Mouse (Mus musculus): ENCODE measurements around the gene Macrod1. TPM values are rescaled to one million over a fixed set of nuclear protein-coding genes. Genes with fewer than 3 reads are reported as not detected.
A peak's percentile ranks its signal among the peaks of the same experiment; 100 is the strongest.

The Macrod1 gene
- polyA plus RNA-seq, 1 experiment, result 22.2 TPM

GRCm38 (mm10) chr19:7153232-7153631 lies 96.6 kb downstream of the Macrod1 start:
- no peak overlapping the region for H3K27ac ChIP-seq (ENCODE audit: insufficient read depth, low read length)
- H3K4me1 ChIP-seq (ENCODE audit: control insufficient read depth, insufficient read depth, low read length), result peaks cover 27% of the 10 kb centered on the region
- H3K4me3 ChIP-seq (ENCODE audit: insufficient read depth, low read length), result no peak overlapping the region
- no peak for TF ChIP-seq CTCF (IDR thresholded peaks at IDR 0.05; ENCODE audit: extremely low read depth, insufficient read depth, low read length)
- TF ChIP-seq POLR2A (IDR thresholded peaks at IDR 0.05; ENCODE audit: extremely low read depth, insufficient read depth, low read length), result no peak

DNA sequence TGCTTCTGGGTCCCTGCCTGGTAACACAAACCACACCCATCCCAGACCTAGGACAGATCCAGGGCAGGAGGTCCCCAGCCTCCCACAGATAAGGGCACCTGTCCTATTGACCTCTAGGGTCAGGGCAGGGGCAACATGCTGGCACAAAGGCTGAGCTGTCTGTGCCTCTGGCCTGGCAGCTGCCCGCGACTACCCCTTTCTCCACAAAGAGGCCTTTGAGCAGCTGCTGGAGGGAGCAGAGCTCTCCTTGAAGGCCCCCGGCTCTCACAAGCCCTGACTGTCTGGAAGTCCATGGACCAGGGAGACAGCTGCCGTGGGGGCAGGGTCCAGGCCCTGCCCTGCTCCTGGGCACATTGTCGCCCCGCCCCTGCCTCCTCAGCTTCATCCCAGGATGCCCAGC lies 98.6 kb downstream of the Macrod1 start:
- Histone ChIP-seq H3K27ac (ENCODE audit: insufficient read depth, low read length) (no peak overlapping the region), H3K4me3 (ENCODE audit: insufficient read depth, low read length) (no peak overlapping the region), H3K4me1 (ENCODE audit: control insufficient read depth, insufficient read depth, low read length) (peaks cover 15% of the 10 kb centered on the region)
- no peak for TF ChIP-seq POLR2A (IDR thresholded peaks at IDR 0.05; ENCODE audit: extremely low read depth, insufficient read depth, low read length)
- no peak for TF ChIP-seq CTCF (IDR thresholded peaks at IDR 0.05; ENCODE audit: extremely low read depth, insufficient read depth, low read length)

DNA sequence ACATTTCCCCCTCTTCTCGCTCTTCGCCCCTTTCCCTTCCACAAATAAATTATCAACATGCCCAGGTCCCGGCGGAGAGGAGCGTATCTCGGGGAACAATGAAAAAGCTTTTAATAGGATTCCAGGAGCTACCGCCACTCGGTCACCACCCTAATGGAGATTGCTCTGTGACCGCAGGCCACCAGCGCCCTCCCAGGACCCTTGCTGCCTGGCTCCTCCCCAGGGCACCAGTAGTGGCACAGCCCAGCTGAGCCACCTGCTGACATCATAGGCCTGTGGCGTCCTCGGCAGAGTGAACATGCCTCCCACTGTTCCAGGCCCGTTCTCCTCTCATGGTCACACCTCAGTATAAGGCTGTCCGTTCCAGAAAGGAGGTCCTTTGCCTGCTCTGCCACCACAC lies 101.1 kb downstream of the Macrod1 start:
- Histone ChIP-seq H3K4me1 (ENCODE audit: control insufficient read depth, insufficient read depth, low read length) (peaks cover 13% of the 10 kb centered on the region; the same call in 1 of the 2 replicates), H3K27ac (ENCODE audit: insufficient read depth, low read length) (no peak overlapping the region), H3K4me3 (ENCODE audit: insufficient read depth, low read length) (no peak overlapping the region)
- TF ChIP-seq POLR2A (IDR thresholded peaks at IDR 0.05; ENCODE audit: extremely low read depth, insufficient read depth, low read length) (no peak), CTCF (IDR thresholded peaks at IDR 0.05; ENCODE audit: extremely low read depth, insufficient read depth, low read length) (no peak)

- peak; percentile 86 for TF ChIP-seq CTCF (IDR thresholded peaks at IDR 0.05; ENCODE audit: extremely low read depth, insufficient read depth, low read length)
- no peak for TF ChIP-seq POLR2A (IDR thresholded peaks at IDR 0.05; ENCODE audit: extremely low read depth, insufficient read depth, low read length)
- Histone ChIP-seq H3K27ac (ENCODE audit: insufficient read depth, low read length) (no peak overlapping the region), H3K4me3 (ENCODE audit: insufficient read depth, low read length) (no peak overlapping the region), H3K4me1 (ENCODE audit: control insufficient read depth, insufficient read depth, low read length) (peaks cover 13% of the 10 kb centered on the region; the same call in 1 of the 2 replicates)
These were observed 103.7 kb downstream of the Macrod1 start for GRCm38 (mm10) chr19:7160151-7160906.

GRCm38 (mm10) chr19:7161064-7161463 lies 104.5 kb downstream of the Macrod1 start:
- Histone ChIP-seq H3K27ac (ENCODE audit: insufficient read depth, low read length) (no peak overlapping the region), H3K4me1 (ENCODE audit: control insufficient read depth, insufficient read depth, low read length) (peaks cover 12% of the 10 kb centered on the region; the same call in 1 of the 2 replicates), H3K4me3 (ENCODE audit: insufficient read depth, low read length) (no peak overlapping the region)
- no peak for TF ChIP-seq POLR2A (IDR thresholded peaks at IDR 0.05; ENCODE audit: extremely low read depth, insufficient read depth, low read length)
- no peak for TF ChIP-seq CTCF (IDR thresholded peaks at IDR 0.05; ENCODE audit: extremely low read depth, insufficient read depth, low read length)

GRCm38 (mm10) chr19:7164238-7164637 lies 107.6 kb downstream of the Macrod1 start:
- H3K27ac ChIP-seq (ENCODE audit: insufficient read depth, low read length), result 0 out of 2 replicates have a peak overlapping the region, but pooled peaks have one; percentile 7
- no peak for TF ChIP-seq CTCF (IDR thresholded peaks at IDR 0.05; ENCODE audit: extremely low read depth, insufficient read depth, low read length)
- peak; percentile 60; the same call in 1 of the 2 replicates for TF ChIP-seq POLR2A (IDR thresholded peaks at IDR 0.05; ENCODE audit: extremely low read depth, insufficient read depth, low read length)
- peak overlapping the region; percentile 77 for H3K4me3 ChIP-seq (ENCODE audit: insufficient read depth, low read length)
- H3K4me1 ChIP-seq (ENCODE audit: control insufficient read depth, insufficient read depth, low read length), result peaks cover 9% of the 10 kb centered on the region; the same call in 1 of the 2 replicates

- H3K4me3 ChIP-seq (ENCODE audit: insufficient read depth, low read length), result peak overlapping the region; percentile 77
- peaks cover 7% of the 10 kb centered on the region; the same call in 1 of the 2 replicates for H3K4me1 ChIP-seq (ENCODE audit: control insufficient read depth, insufficient read depth, low read length)
- TF ChIP-seq POLR2A (IDR thresholded peaks at IDR 0.05; ENCODE audit: extremely low read depth, insufficient read depth, low read length), result no peak
- H3K27ac ChIP-seq (ENCODE audit: insufficient read depth, low read length), result peak overlapping the region; percentile 7
These were observed 108.3 kb downstream of the Macrod1 start for GRCm38 (mm10) chr19:7164820-7165323.

GRCm38 (mm10) chr19:7165509-7166199 lies 109.0 kb downstream of the Macrod1 start:
- TF ChIP-seq POLR2A (IDR thresholded peaks at IDR 0.05; ENCODE audit: extremely low read depth, insufficient read depth, low read length) (no peak), CTCF (IDR thresholded peaks at IDR 0.05; ENCODE audit: extremely low read depth, insufficient read depth, low read length) (no peak)
- Histone ChIP-seq H3K4me1 (ENCODE audit: control insufficient read depth, insufficient read depth, low read length) (peaks cover 5% of the 10 kb centered on the region; the same call in 1 of the 2 replicates), H3K27ac (ENCODE audit: insufficient read depth, low read length) (peak overlapping the region; percentile 7; the same call in 1 of the 2 replicates), H3K4me3 (ENCODE audit: insufficient read depth, low read length) (peak overlapping the region; percentile 77)

GRCm38 (mm10) chr19:7166200-7166711 lies 109.6 kb downstream of the Macrod1 start:
- H3K4me3 ChIP-seq (ENCODE audit: insufficient read depth, low read length), result peak overlapping the region; percentile 77
- TF ChIP-seq CTCF (IDR thresholded peaks at IDR 0.05; ENCODE audit: extremely low read depth, insufficient read depth, low read length) (no peak), POLR2A (IDR thresholded peaks at IDR 0.05; ENCODE audit: extremely low read depth, insufficient read depth, low read length) (no peak)
- peaks cover 3% of the 10 kb centered on the region; the same call in 1 of the 2 replicates for H3K4me1 ChIP-seq (ENCODE audit: control insufficient read depth, insufficient read depth, low read length)
- no peak overlapping the region for H3K27ac ChIP-seq (ENCODE audit: insufficient read depth, low read length)
